Mouse (Mus musculus): ENCODE results near the gene Timp1. TPM values are rescaled to one million over a fixed set of nuclear protein-coding genes. Genes with fewer than 3 reads are reported as not detected.
A peak's percentile ranks its signal among the peaks of the same experiment; 100 is the strongest.

Timp1 gene
- 387 TPM for polyA plus RNA-seq (2012; fragmentation: generic; extraction: Trizol)

DNA sequence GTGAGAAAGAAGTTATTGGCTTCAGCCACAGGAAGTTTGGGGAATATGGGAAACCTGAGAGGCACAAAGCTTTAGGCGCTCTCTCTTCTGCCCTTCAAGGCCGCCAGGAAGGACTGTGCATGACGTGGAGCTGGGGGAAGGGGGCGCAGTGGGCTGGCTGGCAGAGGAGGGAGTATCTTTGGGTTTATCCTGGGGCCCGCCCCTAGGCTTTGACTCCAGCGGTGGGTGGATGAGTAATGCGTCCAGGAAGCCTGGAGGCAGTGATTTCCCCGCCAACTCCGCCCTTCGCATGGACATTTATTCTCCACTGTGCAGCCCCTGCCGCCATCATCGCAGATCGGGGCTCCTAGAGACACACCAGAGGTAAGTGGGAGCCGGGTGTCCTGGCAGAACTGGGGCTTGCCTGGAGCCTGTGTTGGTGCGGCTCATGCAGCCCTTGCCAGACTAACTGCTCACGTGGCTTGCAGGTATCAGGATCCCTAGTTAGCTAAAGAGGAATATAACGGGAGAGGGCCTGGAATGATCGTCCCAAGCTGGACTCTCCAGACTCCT lies at the start of gene Timp1:
Timp1 (plus strand) TSS at position 205 of the 552 bp plus-strand sequence.
- H3K36me3 ChIP-seq (ENCODE audit: control insufficient read depth, insufficient read depth) = peaks cover 5% of the 10 kb centered on the region
- no peaks in the 10 kb centered on the region for H3K27me3 ChIP-seq (ENCODE audit: control insufficient read depth, insufficient read depth, insufficient read length)
- peak within 1 kb of the TSS; percentile 66 for H3K4me3 ChIP-seq
- H3K4me2 ChIP-seq (ENCODE audit: low read depth) = peak within 1 kb of the TSS; percentile 81
- H3ac ChIP-seq (ENCODE audit: control insufficient read depth, insufficient read length) = no peak within 1 kb of the TSS
- TF ChIP-seq CEBPB (IDR thresholded peaks at IDR 0.05; ENCODE audit: insufficient read depth, poor library complexity, severe bottlenecking) (no peak), POLR2AphosphoS2 (IDR thresholded peaks at IDR 0.05; ENCODE audit: insufficient read length, low read depth) (peak; percentile 73), POLR2A (IDR thresholded peaks at IDR 0.05; ENCODE audit: insufficient read length, low read depth) (peak; percentile 78), TCF3 (IDR thresholded peaks at IDR 0.05; ENCODE audit: insufficient read length, low read depth) (no peak), USF1 (IDR thresholded peaks at IDR 0.05; ENCODE audit: low read depth) (no peak)
- H3K79me2 ChIP-seq (ENCODE audit: control insufficient read depth, insufficient read depth) = peaks cover 25% of the 10 kb centered on the region

DNA sequence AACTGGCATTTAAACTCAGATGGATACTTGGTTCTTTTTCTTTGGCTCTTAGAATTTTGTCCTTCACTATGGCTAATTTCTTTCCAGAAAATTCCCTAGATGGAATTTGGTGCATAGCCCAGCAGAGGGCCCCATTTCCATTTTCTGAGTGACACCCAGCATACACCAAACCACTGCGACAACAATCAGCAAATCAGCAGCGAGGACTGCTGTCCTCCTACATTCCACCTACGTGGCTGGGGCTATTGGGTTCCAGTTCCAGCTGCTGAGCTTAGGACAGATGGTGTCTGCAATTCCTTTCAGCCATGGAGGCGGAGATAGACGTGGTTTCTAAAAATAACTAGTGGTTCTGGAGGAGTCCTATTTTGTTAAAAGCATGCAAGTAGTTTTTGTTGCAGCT lies 41.0 kb upstream of the Timp1 start:
- Histone ChIP-seq H3K4me3 (no peak overlapping the region), H3K4me2 (ENCODE audit: low read depth) (peak overlapping the region; percentile 39), H3ac (ENCODE audit: control insufficient read depth, insufficient read length) (no peak overlapping the region), H3K27me3 (ENCODE audit: control insufficient read depth, insufficient read depth, insufficient read length) (no peaks in the 10 kb centered on the region), H3K79me2 (ENCODE audit: control insufficient read depth, insufficient read depth) (no peaks in the 10 kb centered on the region), H3K36me3 (ENCODE audit: control insufficient read depth, insufficient read depth) (no peaks in the 10 kb centered on the region)
- TF ChIP-seq MAX (IDR thresholded peaks at IDR 0.05; ENCODE audit: low read depth) (no peak), MYOG (IDR thresholded peaks at IDR 0.05; ENCODE audit: control insufficient read depth in 1 of 3, insufficient read depth in 1 of 3, insufficient read length in 2 of 3, low read depth in 2 of 3) (peak; percentile 58 to 82 (median 60)), POLR2AphosphoS2 (IDR thresholded peaks at IDR 0.05; ENCODE audit: insufficient read length, low read depth) (no peak), TCF12 (IDR thresholded peaks at IDR 0.05; ENCODE audit: insufficient read depth, poor library complexity, severe bottlenecking) (peak; percentile 46), TCF3 (IDR thresholded peaks at IDR 0.05; ENCODE audit: insufficient read length, low read depth) (peak; percentile 18), MYOD1 (IDR thresholded peaks at IDR 0.05; ENCODE audit: control insufficient read depth in 1 of 3, insufficient read length in 2 of 3, low read depth in 2 of 3) (peak in 2 of 3 experiments; percentile 82 to 91)

DNA sequence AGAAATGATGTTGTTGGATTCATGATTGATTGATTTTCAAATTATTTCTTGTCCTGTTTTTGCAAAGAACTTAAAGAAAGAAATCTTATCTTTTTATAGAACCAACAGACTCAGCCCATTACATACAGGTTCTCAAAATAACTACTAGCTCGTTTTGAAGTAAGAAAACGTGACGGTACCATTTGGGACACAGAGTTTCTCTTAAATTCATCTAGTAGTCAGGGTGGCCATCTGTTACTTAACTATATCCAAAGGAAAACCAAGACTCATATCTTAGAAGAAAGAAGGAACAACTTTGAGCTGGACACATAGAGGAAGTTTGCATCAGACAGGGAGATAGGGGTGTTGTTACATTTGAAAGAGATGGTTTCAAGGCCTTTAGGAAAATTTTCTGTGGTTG lies 22.7 kb upstream of the Timp1 start:
- H3K36me3 ChIP-seq (ENCODE audit: control insufficient read depth, insufficient read depth) = no peaks in the 10 kb centered on the region
- H3K27me3 ChIP-seq (ENCODE audit: control insufficient read depth, insufficient read depth, insufficient read length) = no peaks in the 10 kb centered on the region
- no peak overlapping the region for H3ac ChIP-seq (ENCODE audit: control insufficient read depth, insufficient read length)
- peak overlapping the region; percentile 53 for H3K4me2 ChIP-seq (ENCODE audit: low read depth)
- TF ChIP-seq E2F4 (IDR thresholded peaks at IDR 0.05; ENCODE audit: insufficient read depth) = no peak
- no peak for TF ChIP-seq POLR2A (IDR thresholded peaks at IDR 0.05; ENCODE audit: insufficient read length, low read depth)
- no peak for TF ChIP-seq USF1 (IDR thresholded peaks at IDR 0.05; ENCODE audit: low read depth)
- no peak for TF ChIP-seq REST (IDR thresholded peaks at IDR 0.05; ENCODE audit: insufficient read depth, insufficient read length)
- TF ChIP-seq MYOG (IDR thresholded peaks at IDR 0.05; ENCODE audit: control insufficient read depth in 1 of 3, insufficient read depth in 1 of 3, insufficient read length in 2 of 3, low read depth in 2 of 3) = no peak
- TF ChIP-seq SRF (IDR thresholded peaks at IDR 0.05; ENCODE audit: control insufficient read depth, insufficient read length, low read depth) = no peak
- TF ChIP-seq TCF3 (IDR thresholded peaks at IDR 0.05; ENCODE audit: insufficient read length, low read depth) = no peak
- no peak for TF ChIP-seq MYOD1 (IDR thresholded peaks at IDR 0.05; ENCODE audit: control insufficient read depth in 1 of 3, insufficient read length in 2 of 3, low read depth in 2 of 3)
- no peak for TF ChIP-seq TCF12 (IDR thresholded peaks at IDR 0.05; ENCODE audit: insufficient read depth, poor library complexity, severe bottlenecking)
- TF ChIP-seq CEBPB (IDR thresholded peaks at IDR 0.05; ENCODE audit: insufficient read depth, poor library complexity, severe bottlenecking) = no peak
- TF ChIP-seq POLR2AphosphoS2 (IDR thresholded peaks at IDR 0.05; ENCODE audit: insufficient read length, low read depth) = no peak
- no peak for TF ChIP-seq MAX (IDR thresholded peaks at IDR 0.05; ENCODE audit: low read depth)
- H3K79me2 ChIP-seq (ENCODE audit: control insufficient read depth, insufficient read depth) = peaks cover 20% of the 10 kb centered on the region
- H3K4me3 ChIP-seq = no peak overlapping the region

DNA sequence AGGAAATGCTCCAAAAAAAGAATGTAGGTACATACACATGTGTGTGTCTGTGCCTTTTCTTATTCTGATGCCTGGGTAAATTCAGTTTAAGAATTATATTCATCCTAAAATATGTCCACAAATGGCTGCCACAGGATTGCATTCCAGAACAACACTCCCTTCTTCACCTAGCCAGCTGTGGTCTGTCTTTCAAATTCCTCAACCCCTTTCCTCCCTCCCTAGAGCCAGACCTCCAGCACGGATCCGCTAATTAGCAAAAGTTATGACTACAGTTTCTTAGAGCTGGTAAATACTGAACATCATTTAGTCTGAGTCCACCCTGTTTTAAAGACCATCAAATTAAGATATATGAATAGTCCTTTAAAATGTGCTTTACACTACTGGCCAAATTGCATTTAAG lies 22.1 kb upstream of the Timp1 start:
- no peak overlapping the region for H3ac ChIP-seq (ENCODE audit: control insufficient read depth, insufficient read length)
- no peaks in the 10 kb centered on the region for H3K36me3 ChIP-seq (ENCODE audit: control insufficient read depth, insufficient read depth)
- H3K4me3 ChIP-seq = peak overlapping the region; percentile 76
- TF ChIP-seq MYOD1 (IDR thresholded peaks at IDR 0.05; ENCODE audit: control insufficient read depth in 1 of 3, insufficient read length in 2 of 3, low read depth in 2 of 3) = peak in 1 of 3 experiments; percentile 9
- TF ChIP-seq SRF (IDR thresholded peaks at IDR 0.05; ENCODE audit: control insufficient read depth, insufficient read length, low read depth) = no peak
- no peak for TF ChIP-seq CEBPB (IDR thresholded peaks at IDR 0.05; ENCODE audit: insufficient read depth, poor library complexity, severe bottlenecking)
- no peak for TF ChIP-seq USF1 (IDR thresholded peaks at IDR 0.05; ENCODE audit: low read depth)
- TF ChIP-seq TCF12 (IDR thresholded peaks at IDR 0.05; ENCODE audit: insufficient read depth, poor library complexity, severe bottlenecking) = no peak
- no peaks in the 10 kb centered on the region for H3K27me3 ChIP-seq (ENCODE audit: control insufficient read depth, insufficient read depth, insufficient read length)
- peaks cover 20% of the 10 kb centered on the region for H3K79me2 ChIP-seq (ENCODE audit: control insufficient read depth, insufficient read depth)
- H3K4me2 ChIP-seq (ENCODE audit: low read depth) = peak overlapping the region; percentile 53

DNA sequence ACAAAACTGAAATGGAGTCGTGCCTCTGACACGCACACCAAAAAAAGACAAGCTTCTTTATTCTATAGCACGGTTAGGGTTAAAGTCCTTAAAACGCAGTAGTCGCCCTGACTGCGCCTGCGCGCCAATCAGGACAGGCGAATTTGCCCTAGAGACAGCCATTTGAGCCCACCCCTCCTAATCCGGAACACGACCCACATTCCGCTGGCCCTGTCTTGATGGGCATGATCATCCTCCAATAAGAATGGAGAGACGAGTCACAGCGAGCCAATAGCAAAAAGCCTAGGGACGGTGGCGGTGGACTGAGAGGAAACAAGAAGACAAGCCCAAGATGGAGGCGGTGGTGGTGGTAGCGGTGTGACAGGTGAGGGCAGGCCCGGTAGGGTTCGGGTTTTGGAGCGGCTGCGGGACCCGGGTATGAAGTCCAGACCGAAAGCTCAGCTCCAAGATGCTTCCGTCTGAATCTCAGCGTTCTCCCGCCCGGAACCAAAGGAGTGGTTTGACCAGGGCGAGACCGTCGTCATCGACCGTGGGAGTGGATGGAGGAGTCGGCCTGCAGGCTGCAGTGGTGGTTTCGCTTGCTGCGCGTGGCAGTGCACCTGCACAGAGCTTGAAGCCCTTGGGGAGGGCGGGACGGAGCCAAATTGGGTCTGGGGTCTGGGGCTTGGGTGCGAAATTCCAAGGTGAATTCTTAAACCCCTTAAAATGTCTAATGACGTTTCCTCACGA lies 21.5 kb upstream of the Timp1 start:
- Histone ChIP-seq H3K27me3 (ENCODE audit: control insufficient read depth, insufficient read depth, insufficient read length) (no peaks in the 10 kb centered on the region), H3K36me3 (ENCODE audit: control insufficient read depth, insufficient read depth) (peaks cover 6% of the 10 kb centered on the region), H3K4me2 (ENCODE audit: low read depth) (peak overlapping the region; percentile 88), H3K4me3 (peak overlapping the region; percentile 76), H3K79me2 (ENCODE audit: control insufficient read depth, insufficient read depth) (peaks cover 20% of the 10 kb centered on the region), H3ac (ENCODE audit: control insufficient read depth, insufficient read length) (peak overlapping the region; percentile 49)
- TF ChIP-seq POLR2A (IDR thresholded peaks at IDR 0.05; ENCODE audit: insufficient read length, low read depth) (peak; percentile 84), MYOG (IDR thresholded peaks at IDR 0.05; ENCODE audit: control insufficient read depth in 1 of 3, insufficient read depth in 1 of 3, insufficient read length in 2 of 3, low read depth in 2 of 3) (no peak), TCF12 (IDR thresholded peaks at IDR 0.05; ENCODE audit: insufficient read depth, poor library complexity, severe bottlenecking) (no peak), MYOD1 (IDR thresholded peaks at IDR 0.05; ENCODE audit: control insufficient read depth in 1 of 3, insufficient read length in 2 of 3, low read depth in 2 of 3) (no peak), POLR2AphosphoS2 (IDR thresholded peaks at IDR 0.05; ENCODE audit: insufficient read length, low read depth) (peak; percentile 54), USF1 (IDR thresholded peaks at IDR 0.05; ENCODE audit: low read depth) (no peak)

All from myocyte (in vitro differentiated cells).